Mouse (Mus musculus) thymus, postnatal 4 days (tissue): Measurements from ENCODE around the gene Ahctf1.
"Not testable (repeated sequence)": the region's sequence is repeated elsewhere in the genome, so short reads cannot be mapped to it uniquely, and the experiment has no call there.

ENCODE experiments used
- DNase-seq: peaks from one replicate; pipeline ENCODE4 v3.0.0; 2021

The Ahctf1 gene

DNA sequence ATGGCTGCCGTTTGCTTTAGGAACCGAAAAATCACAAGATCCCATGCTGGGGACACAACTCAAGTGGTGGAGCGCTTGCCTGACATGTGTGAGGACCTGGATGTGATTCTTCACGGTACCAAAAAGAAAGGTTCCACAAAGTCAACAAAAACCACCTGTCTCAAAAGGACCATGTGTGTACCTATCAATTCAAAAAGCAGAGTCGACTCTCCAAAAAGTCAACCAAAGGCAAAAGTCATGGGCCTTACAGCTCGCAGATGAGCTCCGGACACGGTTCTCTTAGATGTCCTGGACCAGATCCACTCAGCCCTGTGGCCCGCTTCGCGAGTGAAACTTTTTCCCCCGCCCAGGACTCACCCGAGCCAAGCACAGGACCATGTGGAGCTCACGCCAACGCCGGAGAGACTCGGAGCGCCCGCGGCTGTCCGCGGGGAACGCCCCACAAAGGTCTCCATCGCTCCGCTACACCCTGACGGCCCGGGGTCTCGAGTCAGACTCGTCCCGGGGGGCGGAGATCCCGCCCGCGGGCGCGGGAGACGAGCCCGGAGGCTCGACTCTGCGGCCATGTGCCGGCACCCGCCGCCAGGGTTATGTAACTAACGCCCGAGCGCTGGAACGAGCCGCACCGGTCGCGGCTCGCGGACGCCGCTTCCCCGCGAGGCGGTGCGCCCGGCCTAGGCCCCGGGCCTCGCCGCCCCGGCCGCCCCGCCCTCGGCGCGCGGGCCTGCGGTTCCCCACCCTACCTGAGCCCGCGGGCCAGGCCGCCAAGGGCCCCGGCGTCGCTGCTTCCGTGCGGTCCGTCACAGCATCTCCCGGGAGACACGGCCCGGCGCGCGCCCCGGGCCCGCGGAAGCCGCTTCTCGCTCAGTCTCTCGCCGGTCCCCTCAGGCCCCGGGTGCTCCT, 619 bp downstream of the Ahctf1 start, which contains the start of gene Gm10518:
Gm10518 (plus strand) TSS at position 767 of the 903 bp plus-strand sequence.
- DNase-seq = peak; percentile 71

DNA sequence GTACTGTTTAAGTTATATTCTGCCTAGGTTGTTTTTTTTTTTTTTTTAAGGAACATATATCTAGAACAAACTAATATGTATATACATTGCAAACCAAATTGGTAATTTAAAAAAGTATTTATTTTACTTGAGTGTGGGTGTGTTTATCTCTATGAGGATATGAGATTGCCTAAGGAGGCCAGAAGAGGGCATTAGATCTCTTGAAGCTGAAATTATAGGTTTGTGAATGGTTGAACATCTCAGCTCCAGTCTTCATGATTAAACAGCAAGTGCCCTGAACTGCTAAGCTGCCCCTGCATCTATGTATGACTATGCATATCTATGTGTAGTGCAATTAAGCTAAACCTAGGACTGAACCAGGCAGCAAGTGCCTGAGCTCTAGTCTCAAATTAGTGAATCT, 4.7 kb downstream of the Ahctf1 start:
- DNase-seq = no peak

DNA sequence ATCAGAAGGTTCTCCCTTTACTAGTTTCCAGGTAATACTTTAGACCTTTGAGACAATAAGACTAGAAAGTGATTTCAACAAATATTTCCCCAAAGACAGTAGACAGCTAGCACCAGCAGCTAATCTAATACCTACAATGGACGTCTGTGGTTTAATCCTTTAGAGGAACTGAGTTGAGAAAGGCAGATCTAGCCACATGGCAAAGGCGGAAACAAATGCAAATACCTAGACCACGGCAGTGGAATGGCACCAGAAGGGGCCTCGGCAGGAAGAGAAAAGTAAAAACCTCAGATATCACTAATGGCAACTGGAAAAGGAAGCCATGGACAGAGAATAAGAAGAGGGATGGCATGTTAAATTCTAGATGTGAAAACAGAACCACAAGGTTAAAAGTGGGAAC, 16.2 kb downstream of the Ahctf1 start:
- DNase-seq = no peak

DNA sequence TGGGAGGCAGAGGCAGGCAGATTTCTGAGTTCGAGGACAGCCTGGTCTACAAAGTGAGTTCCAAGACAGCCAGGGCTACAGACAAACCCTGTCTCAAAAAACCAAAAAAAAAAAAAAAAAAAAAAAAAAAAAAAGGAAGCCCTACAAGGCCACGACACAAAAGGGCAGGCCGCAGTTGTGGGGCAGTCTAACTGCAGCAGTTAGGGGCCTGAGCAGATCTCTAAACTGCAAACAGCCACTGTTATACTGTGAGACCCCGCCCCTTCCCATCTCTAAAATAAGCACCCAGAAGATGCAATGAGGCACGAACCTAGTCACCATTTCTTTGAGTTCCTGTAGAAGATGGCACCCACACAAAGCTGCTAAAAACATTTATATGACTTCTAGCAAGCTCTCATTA, 18.0 kb downstream of the Ahctf1 start:
- DNase-seq = no peak

DNA sequence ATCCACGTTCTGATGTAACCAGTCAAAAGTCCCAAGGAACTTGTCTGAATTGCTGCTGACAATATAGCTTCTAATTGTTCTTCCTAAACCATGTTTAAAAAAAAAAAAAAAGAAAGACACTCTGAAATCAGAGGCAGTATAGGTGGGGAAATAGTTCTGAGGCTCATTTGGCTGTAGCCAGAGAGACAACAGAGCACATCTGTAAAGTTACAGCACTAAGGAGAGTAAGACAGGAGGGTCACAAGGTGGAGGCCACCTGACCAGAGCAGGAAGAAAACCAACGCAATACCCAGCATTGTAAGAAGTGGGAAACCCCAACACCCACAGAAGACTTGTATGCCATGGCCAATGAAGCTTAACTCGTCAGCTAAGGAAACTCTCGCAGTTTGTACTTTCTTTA, 19.4 kb downstream of the Ahctf1 start:
- no peak for DNase-seq

DNA sequence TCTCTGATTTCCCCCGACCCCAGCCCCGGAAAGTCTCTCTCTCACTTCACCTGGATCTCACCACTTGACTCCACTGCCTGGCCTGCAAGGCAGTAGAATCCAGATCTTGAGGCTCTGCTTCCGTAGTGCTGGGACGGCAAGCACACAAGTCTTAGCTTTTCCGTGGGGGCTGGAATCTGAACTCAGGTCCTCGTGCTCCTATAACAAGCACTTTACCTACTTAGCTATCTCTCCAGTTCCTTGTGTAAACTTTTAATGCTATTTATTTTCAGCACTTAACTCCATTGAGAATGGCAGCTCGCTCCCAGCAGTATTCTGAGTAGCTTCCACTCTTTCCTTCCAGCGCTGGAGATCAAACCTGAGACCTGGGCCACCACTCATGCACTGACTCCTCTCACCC, 26.6 kb downstream of the Ahctf1 start:
- DNase-seq = no peak

DNA sequence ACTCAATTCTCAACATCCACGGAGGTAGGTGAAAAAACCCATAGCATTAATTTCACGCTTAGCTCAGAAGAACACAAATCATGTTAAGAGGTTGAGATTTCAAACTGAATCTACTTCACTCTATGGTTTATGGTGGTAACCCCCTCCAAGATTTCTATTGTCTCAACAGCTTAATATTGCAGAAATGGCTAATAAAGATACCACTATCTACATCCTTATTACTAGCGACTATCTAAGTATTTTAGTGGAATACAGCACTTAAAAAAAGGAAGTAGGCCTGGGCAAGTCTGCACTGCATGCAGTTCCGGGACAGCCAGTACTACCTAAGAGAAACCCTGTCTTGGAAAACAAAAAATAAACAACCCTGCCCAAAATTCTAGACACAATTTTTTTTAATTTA, 42.9 kb downstream of the Ahctf1 start:
- DNase-seq = no peak

DNA sequence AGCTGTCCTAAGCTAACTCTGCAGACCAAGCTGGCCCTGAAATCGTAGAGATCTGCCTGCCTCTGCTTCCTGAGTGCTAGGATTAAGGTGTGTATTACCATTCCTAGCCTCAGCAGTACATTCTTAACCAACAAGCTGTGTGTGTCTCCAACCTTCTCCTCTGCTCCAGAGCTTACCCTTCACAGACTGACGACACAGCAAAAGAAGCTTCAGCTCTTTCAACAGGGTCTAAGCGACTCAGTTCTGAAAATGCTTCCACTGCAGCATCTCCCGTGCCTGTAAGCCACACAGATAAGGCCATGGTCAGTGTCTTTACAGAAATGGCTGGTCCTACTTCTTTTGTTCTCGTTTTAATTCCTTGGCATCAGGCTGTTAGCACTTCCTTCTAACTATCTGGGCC, 43.4 kb downstream of the Ahctf1 start:
- DNase-seq = no peak

DNA sequence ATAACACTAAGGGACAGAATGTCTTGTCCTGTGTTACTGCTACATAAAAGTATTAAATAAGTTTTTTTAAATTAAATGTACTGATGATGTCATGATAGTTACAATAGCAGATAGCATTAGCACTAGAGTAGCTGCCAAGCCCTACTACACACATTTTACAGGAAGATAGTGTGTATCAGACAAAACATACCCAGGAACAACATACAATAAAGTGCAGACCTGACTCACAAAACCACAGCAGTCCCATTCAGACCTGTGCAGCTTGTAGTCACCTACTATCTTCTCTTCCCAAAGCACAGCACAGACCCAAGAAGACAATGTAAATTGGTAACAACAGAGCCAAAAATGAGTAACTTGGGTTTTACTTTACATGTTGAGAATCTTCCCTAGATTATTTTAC, 47.0 kb downstream of the Ahctf1 start:
- DNase-seq = no peak

DNA sequence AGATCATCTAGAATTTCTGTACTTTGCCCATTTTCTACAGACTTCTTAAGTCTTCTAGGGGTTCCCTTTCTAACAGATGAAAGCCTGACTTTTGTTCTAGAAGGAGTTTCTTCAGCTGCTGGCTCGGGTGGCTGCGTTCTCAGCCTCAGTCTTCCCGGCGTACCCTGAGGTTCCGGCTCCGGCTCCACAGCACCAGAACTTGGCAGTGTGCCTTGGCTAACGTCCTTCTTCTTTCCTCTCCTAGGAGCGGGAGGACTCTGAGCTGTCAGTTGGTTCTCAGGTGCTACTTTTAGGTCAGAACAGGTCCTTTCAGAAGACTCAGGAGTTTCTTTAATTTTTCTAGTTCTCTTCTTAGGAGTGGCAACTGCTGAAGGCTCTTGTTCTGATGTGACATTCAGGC, 50.5 kb downstream of the Ahctf1 start:
- no peak for DNase-seq

DNA sequence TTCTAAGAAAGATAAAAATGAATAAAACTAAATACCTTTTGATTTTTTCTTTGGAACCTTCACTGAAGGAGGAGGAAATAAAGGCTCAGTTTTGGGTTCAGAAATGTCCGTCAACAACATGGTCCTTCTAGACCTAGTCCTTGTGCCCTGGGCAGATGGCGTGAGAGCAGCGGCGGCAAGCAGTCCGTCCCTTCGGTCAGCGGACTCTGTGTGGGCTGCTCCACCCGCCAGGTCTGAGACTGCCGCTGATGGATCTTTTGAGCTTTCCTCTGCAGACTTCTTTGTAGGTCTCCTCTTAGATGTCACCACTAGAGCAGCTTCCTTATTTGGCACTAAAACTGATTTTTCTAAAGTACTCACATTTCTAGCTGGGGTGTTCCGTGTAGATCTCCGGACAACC, 51.2 kb downstream of the Ahctf1 start:
- DNase-seq = no peak

DNA sequence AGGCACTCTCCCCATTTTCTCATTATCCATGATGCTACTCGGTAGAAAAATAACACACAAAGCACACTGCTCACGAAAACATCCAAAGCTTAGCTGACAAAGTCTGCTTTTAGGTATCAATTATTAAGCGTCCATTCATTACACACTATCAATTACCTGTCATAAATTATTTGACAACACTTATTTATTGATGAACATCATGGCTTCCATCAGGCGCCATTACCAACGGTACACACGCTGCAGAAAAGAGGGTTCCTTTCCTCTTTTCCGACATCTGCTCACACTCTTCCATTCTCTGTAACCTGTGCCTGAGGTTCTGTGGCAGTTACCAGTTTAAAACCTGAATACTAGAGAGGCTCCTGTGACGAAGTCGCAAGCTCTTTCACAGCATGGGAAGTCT, 58.3 kb downstream of the Ahctf1 start, which contains the start of gene Kif28:
Kif28 (minus strand) TSS at position 101 of the 400 bp plus-strand sequence.
- no peak for DNase-seq

DNA sequence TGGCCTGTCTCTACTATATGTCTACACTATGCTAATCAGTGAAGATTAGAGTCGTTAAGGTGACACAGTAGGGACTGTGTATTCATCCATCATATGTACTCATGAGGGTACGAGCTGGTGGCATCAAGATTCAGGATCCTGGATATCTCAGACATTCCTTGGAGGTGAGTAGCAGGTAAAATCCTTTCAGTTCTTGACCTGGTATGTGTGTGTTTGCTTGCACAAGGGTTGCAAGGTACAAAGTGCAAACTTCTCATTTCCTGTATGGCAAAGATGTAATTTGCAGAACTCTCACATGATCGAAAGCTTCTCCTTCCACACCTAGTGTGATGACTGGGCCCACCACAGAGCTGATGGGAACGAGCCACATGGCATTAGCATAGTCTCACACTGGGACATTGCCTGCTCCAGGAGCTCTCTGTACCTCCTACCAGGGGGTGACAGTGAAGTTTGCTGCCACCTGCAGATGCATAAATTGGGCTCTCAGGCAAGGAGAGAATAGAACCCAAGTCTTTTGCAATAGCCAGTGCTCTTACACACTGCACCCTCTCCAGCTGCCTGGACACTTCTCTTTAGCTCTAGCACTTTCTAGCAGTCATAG, 59.8 kb downstream of the Ahctf1 start:
- no peak for DNase-seq

DNA sequence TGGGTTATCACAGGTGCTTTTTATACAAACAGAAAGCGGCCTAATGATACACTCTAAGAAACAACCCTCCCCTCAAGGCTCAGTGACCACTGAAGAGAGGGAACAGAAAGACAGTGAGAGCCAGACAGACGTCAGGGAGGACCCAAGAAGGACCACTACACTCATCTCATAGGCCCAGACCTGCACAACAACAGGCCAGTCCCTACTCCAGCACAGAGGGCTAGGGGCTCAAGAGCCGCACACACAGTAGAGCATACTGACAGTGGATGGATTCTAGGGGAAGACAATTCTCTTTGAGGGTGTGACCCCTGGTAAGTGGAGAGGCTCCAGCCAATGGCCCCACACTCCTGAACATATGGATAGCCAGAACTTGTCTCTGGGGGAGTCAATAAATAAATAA, 67.0 kb downstream of the Ahctf1 start:
- no peak for DNase-seq

DNA sequence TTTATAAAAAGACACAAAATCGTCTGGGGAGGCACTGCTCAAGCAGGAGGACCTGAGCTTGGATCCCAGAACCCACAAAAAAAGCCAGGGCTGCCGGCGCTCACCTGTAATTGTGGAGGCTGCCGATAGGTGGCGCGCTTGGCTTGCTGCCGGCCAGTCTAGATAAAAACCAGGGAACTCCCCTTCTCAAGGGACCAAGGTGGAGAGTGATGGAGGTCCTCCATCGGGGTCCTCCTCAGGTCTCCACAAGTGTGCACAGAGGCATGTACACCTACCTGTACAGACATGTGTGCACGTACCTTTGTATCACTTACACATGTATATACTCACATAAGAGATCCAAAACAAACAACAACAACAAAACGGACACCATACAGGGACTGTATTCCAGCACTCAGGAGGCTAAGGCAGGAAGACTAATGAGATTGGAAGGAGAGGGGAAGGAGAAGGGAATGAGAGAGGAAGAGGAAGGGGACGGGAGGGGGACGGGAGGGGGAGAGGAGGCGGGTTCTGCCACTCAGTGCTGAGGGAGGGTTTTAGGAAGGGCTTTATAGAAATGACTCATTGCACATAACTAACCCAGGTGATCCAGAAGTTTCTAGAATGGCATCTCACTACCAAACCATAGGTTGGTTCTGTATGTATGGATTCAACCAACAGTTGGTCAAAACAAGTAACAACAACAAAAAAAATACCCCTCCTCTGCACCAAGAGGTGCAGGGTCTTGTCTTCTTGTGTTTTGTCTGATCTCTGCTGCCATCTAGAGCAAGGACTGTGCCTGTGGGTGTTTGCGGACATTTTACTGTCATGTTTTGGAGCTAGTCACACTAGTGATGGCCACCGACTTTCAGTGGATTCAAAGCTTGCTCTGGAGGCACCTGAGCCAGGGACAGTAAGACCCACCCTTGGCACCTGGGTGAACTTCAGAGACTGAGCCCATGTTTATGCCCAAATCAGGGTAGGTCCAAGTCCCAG, 68.7 kb downstream of the Ahctf1 start:
- DNase-seq = peak; percentile 82

DNA sequence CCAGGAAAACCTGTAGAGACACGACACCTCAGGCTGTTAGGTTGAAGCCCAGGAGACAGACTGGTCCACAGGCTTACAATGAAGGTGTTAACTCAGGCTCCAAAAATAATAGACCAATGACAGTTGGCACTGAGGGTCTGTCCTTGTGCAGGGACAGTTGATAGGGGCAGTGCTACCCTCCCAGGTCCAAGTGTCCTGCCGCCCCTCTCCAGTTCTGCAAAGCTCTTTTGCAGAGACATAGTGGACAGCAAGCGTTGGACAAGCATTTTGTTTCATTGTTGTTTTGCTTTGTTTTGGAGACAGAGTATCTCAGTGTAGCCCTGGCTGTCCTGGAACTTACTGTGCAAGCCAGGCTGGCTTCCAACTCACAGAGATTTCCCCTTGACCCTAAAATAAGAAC, 72.1 kb downstream of the Ahctf1 start:
- DNase-seq = no peak

DNA sequence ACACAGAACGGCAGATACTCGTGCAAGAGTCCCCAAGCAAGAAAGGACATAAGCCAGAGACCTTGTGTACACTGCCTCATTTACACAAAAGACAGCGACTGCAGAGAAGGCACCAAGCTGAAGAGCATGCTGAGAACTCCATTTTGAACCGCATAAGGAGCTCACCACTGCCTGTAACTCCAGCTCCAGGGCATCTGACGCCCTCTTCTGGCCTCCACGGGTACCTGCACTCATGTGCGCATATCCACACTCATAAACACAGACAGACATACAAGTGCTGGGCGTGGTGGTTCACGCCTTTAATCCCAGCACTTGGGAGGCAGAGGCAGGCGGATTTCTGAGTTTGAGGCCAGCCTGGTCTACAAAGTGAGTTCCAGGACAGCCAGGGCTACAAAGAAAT, 74.8 kb downstream of the Ahctf1 start:
- no peak for DNase-seq

DNA sequence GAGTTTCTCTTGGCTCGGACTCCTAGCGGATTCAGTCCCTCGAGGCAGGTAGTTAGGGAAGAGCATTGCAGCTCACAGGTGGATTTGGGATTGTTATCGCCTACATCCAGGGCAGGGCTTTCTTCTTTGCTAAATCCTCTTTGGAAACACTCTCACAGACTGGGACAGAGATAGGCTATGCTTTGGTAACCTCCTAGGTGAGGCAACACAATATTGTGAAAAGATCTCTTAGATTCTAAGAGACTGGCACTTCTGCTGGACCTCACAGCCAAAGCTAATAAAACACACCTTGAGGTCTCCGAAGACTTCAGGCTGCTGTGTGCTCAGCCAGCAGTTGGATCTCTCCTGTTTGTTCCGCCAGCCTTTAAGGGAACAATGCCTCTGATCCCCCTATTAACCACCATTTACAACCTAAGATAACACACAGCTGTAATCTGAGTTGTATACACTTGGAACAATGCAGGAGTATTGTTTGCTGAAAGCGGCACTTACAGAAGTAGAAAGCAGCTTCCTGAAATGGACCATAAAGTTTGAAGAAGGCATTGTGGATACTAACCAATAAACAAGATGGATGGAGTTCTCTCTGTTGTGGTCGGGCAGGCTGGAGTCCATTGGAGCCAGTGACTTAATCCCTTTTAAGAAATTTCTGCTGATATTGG, 80.5 kb downstream of the Ahctf1 start:
- no peak for DNase-seq

DNA sequence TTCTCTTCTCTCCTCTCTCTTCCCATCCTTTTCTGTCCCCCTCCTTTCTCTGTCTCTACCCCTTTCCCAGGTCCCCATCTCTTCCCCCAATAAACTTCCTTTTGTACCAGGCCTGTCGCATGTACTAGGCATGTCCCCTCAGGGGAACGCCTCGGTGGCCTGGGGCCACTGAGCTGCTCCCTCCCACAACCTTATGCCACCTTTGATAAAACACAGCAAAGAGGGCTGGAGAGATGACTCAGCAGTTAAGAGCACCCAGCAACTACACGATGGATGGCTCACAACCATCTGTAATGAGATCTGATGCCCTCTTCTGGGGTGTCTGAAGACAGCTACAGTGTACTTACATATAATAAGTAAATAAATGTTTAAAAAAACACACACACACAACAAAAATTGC, 87.7 kb downstream of the Ahctf1 start:
- DNase-seq = no peak

DNA sequence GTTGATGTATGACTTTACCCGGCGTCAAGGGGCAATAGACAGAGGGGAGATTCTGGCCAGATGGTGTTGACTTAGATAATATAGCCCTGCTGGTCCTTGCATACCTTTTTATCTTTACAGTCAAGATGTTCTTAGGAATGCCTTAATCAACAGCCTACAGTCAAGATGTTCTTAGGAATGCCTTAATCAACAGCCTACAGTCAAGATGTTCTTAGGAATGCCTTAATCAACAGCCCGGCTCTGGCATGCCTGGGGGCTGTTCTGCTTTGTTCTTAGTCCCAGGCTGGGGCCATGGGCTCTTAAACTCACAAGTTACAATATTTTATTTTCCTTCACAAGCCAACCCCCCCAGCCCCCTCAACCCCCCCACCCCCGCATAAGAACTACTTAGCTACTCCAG, 88.2 kb downstream of the Ahctf1 start:
- not testable (repeated sequence) for DNase-seq

DNA sequence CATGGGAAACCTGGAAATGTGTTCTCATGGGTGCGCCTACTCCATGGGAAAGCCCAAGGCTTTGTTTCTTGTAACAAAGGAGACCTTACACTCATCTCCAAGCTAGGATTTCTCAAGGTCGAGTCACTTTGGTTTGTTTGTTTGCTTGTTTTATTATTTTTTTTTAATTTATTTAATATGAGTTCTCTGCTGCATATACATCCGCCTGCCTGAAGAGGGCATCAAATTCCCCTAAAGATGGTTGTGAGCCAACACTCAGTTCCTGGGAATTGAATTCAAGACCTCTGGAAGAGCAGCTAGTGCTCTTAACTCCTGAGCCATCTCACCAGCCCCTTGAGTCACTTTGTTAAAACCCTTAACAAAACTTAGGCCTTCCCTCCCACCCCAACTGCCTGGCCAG, 90.1 kb downstream of the Ahctf1 start:
- no peak for DNase-seq

DNA sequence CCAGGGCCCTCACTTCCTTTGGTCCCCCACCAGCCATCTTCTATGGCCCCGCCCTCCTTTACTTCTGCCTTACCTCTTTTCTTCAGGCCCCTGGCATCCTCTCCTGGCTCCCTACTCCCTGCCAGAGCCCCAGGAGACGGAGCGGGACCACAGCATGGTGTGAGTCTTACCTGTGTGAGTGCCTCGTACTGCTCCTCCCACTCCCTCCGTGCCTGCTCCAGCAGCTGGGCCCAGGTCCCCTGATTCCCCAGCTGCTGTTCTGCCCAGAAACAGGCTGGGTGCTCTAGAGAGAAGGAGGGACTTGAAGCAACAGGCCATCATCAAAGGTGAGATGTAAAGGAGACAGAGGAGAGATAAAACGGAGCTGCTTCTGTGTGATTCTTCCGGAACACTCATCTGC, 90.8 kb downstream of the Ahctf1 start:
- no peak for DNase-seq

DNA sequence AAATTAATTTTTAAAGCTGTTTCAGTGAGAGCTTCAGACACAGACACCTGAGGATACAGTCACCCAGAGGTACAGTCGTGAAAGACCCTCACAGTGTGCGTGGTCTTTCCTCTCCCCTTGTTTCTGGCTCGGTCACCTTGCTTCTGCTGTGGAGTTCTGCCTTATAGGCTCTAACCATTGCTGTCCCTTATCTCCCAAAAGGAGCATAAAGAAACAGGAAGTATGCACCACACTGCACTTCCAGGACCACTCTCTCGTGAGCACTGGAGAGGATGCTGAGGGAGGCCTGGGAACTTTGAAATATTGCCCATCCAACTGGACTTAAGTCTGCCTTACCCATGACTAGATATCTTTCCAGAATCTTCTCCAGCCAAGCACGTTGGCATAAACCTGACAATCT, 92.7 kb downstream of the Ahctf1 start:
- DNase-seq = no peak
